Mouse (Mus musculus) monocyte, adult 2 months (primary cell): ENCODE results near the gene Rtp3.

ENCODE experiments used
- DNase-seq, 2 experiments: peaks; one replicate each; pipeline ENCODE4 v3.0.0; 2022; ENCODE audit warnings: low spot score in 2 of 2, low read depth in 1 of 2

The Rtp3 gene

GRCm38 (mm10) chr9:110946548-110947044 lies 43.8 kb downstream of the Rtp3 start:
- no peak for DNase-seq

GRCm38 (mm10) chr9:110945926-110946325 lies 44.5 kb downstream of the Rtp3 start, which contains the start of gene Tdgf1:
Tdgf1 (minus strand) TSS chr9:110946158.
- no peak for DNase-seq

DNA sequence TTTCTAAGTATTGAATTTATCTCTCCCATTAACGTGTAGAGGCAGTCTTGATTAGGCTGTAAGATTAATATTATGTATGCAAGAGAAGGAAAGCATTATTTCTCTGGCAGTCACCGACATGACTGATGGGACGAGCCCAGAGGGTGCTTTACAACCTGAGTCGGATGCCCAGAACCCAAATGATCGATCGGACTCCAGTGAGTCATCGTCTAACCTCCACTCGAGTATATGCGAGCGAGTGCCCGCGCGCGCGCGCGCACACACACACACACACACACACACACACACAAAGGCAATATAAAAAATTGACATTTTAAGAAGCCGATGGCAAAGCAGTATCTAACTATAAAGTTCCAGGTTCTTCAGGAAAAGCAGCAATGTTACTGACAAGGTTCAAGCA lies 45.0 kb downstream of the Rtp3 start:
- no peak for DNase-seq

DNA sequence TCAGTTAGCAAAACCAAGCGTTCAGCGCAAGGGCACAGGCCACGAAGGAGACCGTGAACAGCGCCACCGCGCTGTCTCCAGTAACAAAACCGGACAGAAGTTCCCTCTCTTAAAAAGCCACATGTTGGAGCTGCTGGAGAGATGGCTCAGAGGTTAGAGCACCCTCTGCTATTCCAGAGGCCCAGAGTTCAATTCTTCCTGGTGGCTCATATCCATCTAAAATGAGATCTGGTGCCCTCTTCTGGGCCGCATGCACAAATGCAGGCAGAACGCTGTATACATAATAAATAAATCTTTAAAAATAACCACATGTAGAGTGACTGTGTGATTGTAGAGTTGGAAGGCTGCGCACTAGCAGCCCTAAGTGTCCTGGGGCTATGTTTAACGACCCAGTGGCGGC lies 46.1 kb downstream of the Rtp3 start:
- DNase-seq, result no peak

GRCm38 (mm10) chr9:110937506-110938490 lies 52.6 kb downstream of the Rtp3 start:
- DNase-seq, result no peak

- DNase-seq, result no peak
Observed at GRCm38 (mm10) chr9:110935941-110936340, 54.4 kb downstream of the Rtp3 start.
